Mouse (Mus musculus): Measurements from ENCODE around the gene Mif4gd. TPM values are rescaled to one million over a fixed set of nuclear protein-coding genes. Genes with fewer than 3 reads are reported as not detected.

Gene Mif4gd
- polyA plus RNA-seq, 1 experiment from 2014 or later: 41.4 TPM

- ATAC-seq (replicated peaks; ENCODE audit: low FRiP score) (no peak), DNase-seq (ENCODE audit: low spot score) (no peak)
- 48% methylated on average over 5 of the region's 5 CpGs for WGBS
- H3K9ac ChIP-seq (ENCODE audit: low read depth, low read length): no peak overlapping the region
- H3K4me2 ChIP-seq: no peak overlapping the region
- no peaks in the 10 kb centered on the region for H3K9me3 ChIP-seq (ENCODE audit: control insufficient read depth, low read length)
- no peaks in the 10 kb centered on the region for H3K27me3 ChIP-seq (replicated peaks; ENCODE audit: control insufficient read depth, insufficient read depth, low read length)
- 0 out of 2 replicates have a peak, but pooled peaks cover 6% of the 10 kb centered on the region for H3K4me1 ChIP-seq (replicated peaks; ENCODE audit: control insufficient read depth, insufficient read depth, low read length)
- no peak overlapping the region for H3K27ac ChIP-seq (ENCODE audit: low read depth, low read length)
- no peaks in the 10 kb centered on the region for H3K36me3 ChIP-seq (ENCODE audit: control insufficient read depth, insufficient read depth, low read length)
- no peak overlapping the region for H3K4me3 ChIP-seq (ENCODE audit: low read depth, low read length)
Observed at GRCm38 (mm10) chr11:115638498-115639409, 26.0 kb upstream of the Mif4gd start.

DNA sequence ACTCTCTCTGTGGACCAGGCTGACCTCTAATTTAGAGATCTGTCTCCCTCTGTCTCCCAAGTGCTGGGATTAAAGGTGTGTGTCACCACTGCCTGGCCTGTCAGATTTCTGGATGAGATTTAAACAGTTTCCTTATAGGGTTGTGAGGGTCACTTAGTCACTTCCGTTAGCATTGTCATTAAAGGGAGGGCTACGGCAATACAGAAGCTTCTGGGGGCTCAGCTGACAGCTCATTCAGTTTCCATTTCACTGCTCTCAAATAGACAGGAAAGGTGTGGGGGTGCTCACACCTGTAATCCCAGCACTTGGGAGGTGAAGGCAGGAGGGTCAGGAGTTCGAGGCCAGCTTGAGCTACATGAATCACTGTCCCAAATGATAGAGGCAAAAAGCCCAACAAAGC is 24.2 kb upstream of the Mif4gd start:
- no peak overlapping the region for H3K27ac ChIP-seq (ENCODE audit: low read depth, low read length)
- WGBS: 71% methylated on average over 3 of the region's 3 CpGs
- no peak overlapping the region for H3K4me2 ChIP-seq
- H3K9me3 ChIP-seq (ENCODE audit: control insufficient read depth, low read length): no peaks in the 10 kb centered on the region
- H3K36me3 ChIP-seq (ENCODE audit: control insufficient read depth, insufficient read depth, low read length): no peaks in the 10 kb centered on the region
- no peaks in the 10 kb centered on the region for H3K27me3 ChIP-seq (replicated peaks; ENCODE audit: control insufficient read depth, insufficient read depth, low read length)
- no peak overlapping the region for H3K4me3 ChIP-seq (ENCODE audit: low read depth, low read length)
- H3K9ac ChIP-seq (ENCODE audit: low read depth, low read length): no peak overlapping the region
- DNase-seq (ENCODE audit: low spot score) (no peak), ATAC-seq (replicated peaks; ENCODE audit: low FRiP score) (no peak)
- 0 out of 2 replicates have a peak, but pooled peaks cover 6% of the 10 kb centered on the region for H3K4me1 ChIP-seq (replicated peaks; ENCODE audit: control insufficient read depth, insufficient read depth, low read length)

- no peak overlapping the region for H3K9ac ChIP-seq (ENCODE audit: low read depth, low read length)
- no peak overlapping the region for H3K27ac ChIP-seq (ENCODE audit: low read depth, low read length)
- no peaks in the 10 kb centered on the region for H3K27me3 ChIP-seq (replicated peaks; ENCODE audit: control insufficient read depth, insufficient read depth, low read length)
- H3K4me2 ChIP-seq: no peak overlapping the region
- H3K4me3 ChIP-seq (ENCODE audit: low read depth, low read length): no peak overlapping the region
- H3K36me3 ChIP-seq (ENCODE audit: control insufficient read depth, insufficient read depth, low read length): no peaks in the 10 kb centered on the region
- ATAC-seq (replicated peaks; ENCODE audit: low FRiP score): no peak
- DNase-seq (ENCODE audit: low spot score): no peak
- H3K9me3 ChIP-seq (ENCODE audit: control insufficient read depth, low read length): no peaks in the 10 kb centered on the region
- 76% methylated on average over 8 of the region's 8 CpGs for WGBS
- peaks cover 8% of the 10 kb centered on the region for H3K4me1 ChIP-seq (replicated peaks; ENCODE audit: control insufficient read depth, insufficient read depth, low read length)
Observed at GRCm38 (mm10) chr11:115635484-115635883, 22.7 kb upstream of the Mif4gd start.

DNA sequence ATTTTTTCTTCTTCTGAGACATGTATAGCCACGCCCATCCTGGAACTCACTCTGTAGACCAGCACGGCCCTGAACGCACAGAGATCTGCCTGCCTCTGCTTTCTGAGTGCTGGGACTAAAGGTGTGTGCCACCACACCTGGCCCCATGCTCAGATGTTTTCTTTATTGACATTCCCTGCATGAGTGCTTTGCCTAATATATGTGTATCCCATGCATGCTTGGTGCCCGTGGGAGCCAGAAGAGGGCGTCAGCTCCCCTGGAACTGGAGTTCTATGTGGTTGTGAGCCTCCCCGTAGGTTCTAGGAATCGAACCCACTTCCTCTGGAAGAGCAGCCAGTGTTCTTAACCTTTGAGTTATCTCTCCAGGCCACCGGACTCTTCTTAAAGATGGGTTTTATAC is 22.3 kb upstream of the Mif4gd start:
- H3K9me3 ChIP-seq (ENCODE audit: control insufficient read depth, low read length): no peaks in the 10 kb centered on the region
- no peak for ATAC-seq (replicated peaks; ENCODE audit: low FRiP score)
- 80% methylated on average over 8 of the region's 8 CpGs for WGBS

GRCm38 (mm10) chr11:115634109-115634508 is 21.3 kb upstream of the Mif4gd start:
- H3K9ac ChIP-seq (ENCODE audit: low read depth, low read length): no peak overlapping the region
- H3K4me3 ChIP-seq (ENCODE audit: low read depth, low read length): no peak overlapping the region
- H3K36me3 ChIP-seq (ENCODE audit: control insufficient read depth, insufficient read depth, low read length): no peaks in the 10 kb centered on the region
- no peaks in the 10 kb centered on the region for H3K9me3 ChIP-seq (ENCODE audit: control insufficient read depth, low read length)
- ATAC-seq (replicated peaks; ENCODE audit: low FRiP score): no peak
- no peaks in the 10 kb centered on the region for H3K27me3 ChIP-seq (replicated peaks; ENCODE audit: control insufficient read depth, insufficient read depth, low read length)
- 74% methylated on average over 4 of the region's 4 CpGs for WGBS
- no peak for DNase-seq (ENCODE audit: low spot score)
- no peak overlapping the region for H3K27ac ChIP-seq (ENCODE audit: low read depth, low read length)
- H3K4me2 ChIP-seq: no peak overlapping the region
- peaks cover 5% of the 10 kb centered on the region for H3K4me1 ChIP-seq (replicated peaks; ENCODE audit: control insufficient read depth, insufficient read depth, low read length)

More for the DNA sequence above, 22.3 kb upstream of the Mif4gd start:
- no peak overlapping the region for H3K4me3 ChIP-seq (ENCODE audit: low read depth, low read length)
- peaks cover 8% of the 10 kb centered on the region for H3K4me1 ChIP-seq (replicated peaks; ENCODE audit: control insufficient read depth, insufficient read depth, low read length)
- no peaks in the 10 kb centered on the region for H3K27me3 ChIP-seq (replicated peaks; ENCODE audit: control insufficient read depth, insufficient read depth, low read length)
- no peak overlapping the region for H3K9ac ChIP-seq (ENCODE audit: low read depth, low read length)
- no peak overlapping the region for H3K4me2 ChIP-seq
- DNase-seq (ENCODE audit: low spot score): no peak
- H3K27ac ChIP-seq (ENCODE audit: low read depth, low read length): no peak overlapping the region
- H3K36me3 ChIP-seq (ENCODE audit: control insufficient read depth, insufficient read depth, low read length): no peaks in the 10 kb centered on the region

DNA sequence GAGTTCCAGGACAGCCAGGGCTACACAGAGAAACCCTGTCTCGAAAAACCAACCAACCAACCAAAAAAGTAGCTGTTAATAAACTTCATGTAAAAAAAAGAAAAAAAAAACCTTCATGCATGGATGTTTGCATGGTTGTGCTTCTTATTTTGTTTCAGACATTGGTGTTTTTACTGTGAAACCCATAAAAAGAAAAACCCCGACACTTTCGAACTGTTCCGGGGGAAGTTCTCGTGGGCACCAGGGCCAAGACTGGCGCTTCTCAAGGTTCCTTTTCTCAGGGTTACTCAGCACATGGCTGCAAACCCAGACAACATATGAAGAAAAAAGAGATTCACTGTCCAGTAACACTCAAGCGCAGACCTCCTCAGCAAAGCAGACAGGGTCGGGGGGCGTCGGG is 20.1 kb upstream of the Mif4gd start:
- Histone ChIP-seq H3K27me3 (replicated peaks; ENCODE audit: control insufficient read depth, insufficient read depth, low read length) (no peaks in the 10 kb centered on the region), H3K4me1 (replicated peaks; ENCODE audit: control insufficient read depth, insufficient read depth, low read length) (peaks cover 7% of the 10 kb centered on the region), H3K27ac (ENCODE audit: low read depth, low read length) (no peak overlapping the region), H3K9me3 (ENCODE audit: control insufficient read depth, low read length) (no peaks in the 10 kb centered on the region), H3K9ac (ENCODE audit: low read depth, low read length) (no peak overlapping the region), H3K4me3 (ENCODE audit: low read depth, low read length) (no peak overlapping the region), H3K4me2 (no peak overlapping the region), H3K36me3 (ENCODE audit: control insufficient read depth, insufficient read depth, low read length) (no peaks in the 10 kb centered on the region)
- DNase-seq (ENCODE audit: low spot score) (no peak), ATAC-seq (replicated peaks; ENCODE audit: low FRiP score) (no peak)
- 77% methylated on average over 10 of the region's 10 CpGs for WGBS

DNA sequence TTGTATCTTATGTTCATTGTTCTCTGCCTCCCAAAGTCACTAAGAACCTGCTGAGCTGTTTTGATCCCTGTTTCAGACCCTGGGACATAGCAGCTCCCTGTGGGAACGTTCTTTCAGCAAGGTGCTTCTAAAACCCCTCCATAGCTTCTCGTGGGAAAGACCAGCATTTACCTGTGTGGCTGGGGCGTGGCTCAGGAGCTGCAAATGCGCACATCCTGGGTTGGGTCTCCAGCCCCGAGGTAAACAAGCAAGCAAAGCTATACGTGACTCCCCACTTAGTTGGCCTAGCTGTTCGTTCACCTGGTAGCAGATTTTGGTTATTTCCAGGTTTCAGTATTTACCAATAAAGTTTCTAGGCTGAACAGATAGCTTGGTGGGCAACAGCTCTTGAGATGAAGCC is 19.5 kb upstream of the Mif4gd start:
- 71% methylated on average over 7 of the region's 7 CpGs for WGBS
- DNase-seq (ENCODE audit: low spot score) (no peak), ATAC-seq (replicated peaks; ENCODE audit: low FRiP score) (no peak)
- no peak overlapping the region for H3K27ac ChIP-seq (ENCODE audit: low read depth, low read length)
- H3K36me3 ChIP-seq (ENCODE audit: control insufficient read depth, insufficient read depth, low read length): no peaks in the 10 kb centered on the region
- H3K4me1 ChIP-seq (replicated peaks; ENCODE audit: control insufficient read depth, insufficient read depth, low read length): peaks cover 7% of the 10 kb centered on the region
- no peaks in the 10 kb centered on the region for H3K27me3 ChIP-seq (replicated peaks; ENCODE audit: control insufficient read depth, insufficient read depth, low read length)
- no peak overlapping the region for H3K4me3 ChIP-seq (ENCODE audit: low read depth, low read length)
- no peaks in the 10 kb centered on the region for H3K9me3 ChIP-seq (ENCODE audit: control insufficient read depth, low read length)
- H3K4me2 ChIP-seq: no peak overlapping the region
- H3K9ac ChIP-seq (ENCODE audit: low read depth, low read length): no peak overlapping the region

DNA sequence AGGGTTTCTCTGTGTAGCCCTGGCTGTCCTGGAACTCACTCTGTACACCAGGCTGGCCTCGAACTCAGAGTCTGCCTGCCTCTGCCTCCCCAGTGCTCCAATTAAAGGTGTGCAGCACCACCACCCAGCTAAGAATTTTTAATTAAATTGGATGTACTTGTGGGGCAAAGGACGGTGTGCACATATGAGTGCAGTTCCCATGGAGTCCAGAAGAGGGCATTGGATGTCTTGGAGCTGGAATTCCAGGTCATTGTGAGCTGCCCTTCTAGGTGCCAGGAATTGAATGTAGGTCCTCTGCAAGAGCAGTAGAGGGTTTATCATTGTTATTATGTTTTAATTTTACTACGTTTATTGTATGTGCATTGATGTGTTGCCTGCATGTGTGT is 18.7 kb upstream of the Mif4gd start:
- Histone ChIP-seq H3K27ac (ENCODE audit: low read depth, low read length) (no peak overlapping the region), H3K9me3 (ENCODE audit: control insufficient read depth, low read length) (no peaks in the 10 kb centered on the region), H3K4me3 (ENCODE audit: low read depth, low read length) (peak overlapping the region; percentile 14; the same call in 1 of the 2 replicates), H3K4me2 (peak overlapping the region; percentile 56), H3K27me3 (replicated peaks; ENCODE audit: control insufficient read depth, insufficient read depth, low read length) (no peaks in the 10 kb centered on the region), H3K9ac (ENCODE audit: low read depth, low read length) (peak overlapping the region; percentile 12; the same call in 1 of the 2 replicates), H3K36me3 (ENCODE audit: control insufficient read depth, insufficient read depth, low read length) (no peaks in the 10 kb centered on the region), H3K4me1 (replicated peaks; ENCODE audit: control insufficient read depth, insufficient read depth, low read length) (peaks cover 14% of the 10 kb centered on the region)
- ATAC-seq (replicated peaks; ENCODE audit: low FRiP score) (no peak), DNase-seq (ENCODE audit: low spot score) (no peak)
- 17% methylated on average over 3 of the region's 3 CpGs for WGBS

Data from liver, embryonic 11.5 days (tissue).